Mouse (Mus musculus): ENCODE results near the gene Gm28305.

DNA sequence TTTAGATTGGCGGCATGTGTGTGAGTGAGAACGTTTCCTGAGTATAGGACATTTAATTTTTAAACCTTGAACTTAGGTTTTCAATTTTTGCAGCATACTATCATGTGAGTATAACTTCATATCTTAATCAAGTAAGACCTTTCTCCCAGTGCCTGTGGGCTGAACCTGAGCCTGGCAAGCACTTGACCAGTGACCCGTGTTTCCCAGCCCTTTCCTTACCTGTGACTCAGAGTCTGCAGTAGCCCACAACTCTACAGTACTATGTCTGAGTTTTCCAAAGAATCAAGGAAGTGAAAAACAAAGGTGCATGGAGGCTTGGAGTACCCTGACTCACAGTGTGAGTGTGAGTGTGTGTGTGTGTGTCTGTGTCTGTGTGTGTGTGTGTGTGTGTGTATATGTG, 39.6 kb downstream of the Gm28305 start:
- TF ChIP-seq USF2 (conservative IDR thresholded peaks at IDR 0.05; ENCODE audit: low read depth, low read length) (no peak), EP300 (IDR thresholded peaks at IDR 0.05; ENCODE audit: low read length) (no peak), POLR2A (IDR thresholded peaks at IDR 0.05; ENCODE audit: low read depth, low read length) (no peak), CTCF (conservative IDR thresholded peaks at IDR 0.05 in 1 of 2, IDR thresholded peaks at IDR 0.05 in 1 of 2; ENCODE audit: low read depth in 2 of 2, low read length in 2 of 2) (no peak), CHD1 (IDR thresholded peaks at IDR 0.05; ENCODE audit: low read depth, low read length) (no peak), PAX5 (IDR thresholded peaks at IDR 0.05; ENCODE audit: low read length) (no peak), MAX (IDR thresholded peaks at IDR 0.05; ENCODE audit: low read length) (no peak), RCOR1 (conservative IDR thresholded peaks at IDR 0.05; ENCODE audit: low read depth, low read length) (no peak), ELF1 (IDR thresholded peaks at IDR 0.05; ENCODE audit: low read depth, low read length) (no peak), SMC3 (IDR thresholded peaks at IDR 0.05; ENCODE audit: low read depth, low read length) (no peak), IRF4 (IDR thresholded peaks at IDR 0.05; ENCODE audit: low read depth, low read length) (no peak), TCF12 (IDR thresholded peaks at IDR 0.05; ENCODE audit: low read depth, low read length) (no peak), BHLHE40 (IDR thresholded peaks at IDR 0.05; ENCODE audit: low read depth, low read length) (no peak), USF1 (IDR thresholded peaks at IDR 0.05; ENCODE audit: low read depth, low read length) (no peak)
